Mouse (Mus musculus): ENCODE data around the gene Slc17a5.

DNA sequence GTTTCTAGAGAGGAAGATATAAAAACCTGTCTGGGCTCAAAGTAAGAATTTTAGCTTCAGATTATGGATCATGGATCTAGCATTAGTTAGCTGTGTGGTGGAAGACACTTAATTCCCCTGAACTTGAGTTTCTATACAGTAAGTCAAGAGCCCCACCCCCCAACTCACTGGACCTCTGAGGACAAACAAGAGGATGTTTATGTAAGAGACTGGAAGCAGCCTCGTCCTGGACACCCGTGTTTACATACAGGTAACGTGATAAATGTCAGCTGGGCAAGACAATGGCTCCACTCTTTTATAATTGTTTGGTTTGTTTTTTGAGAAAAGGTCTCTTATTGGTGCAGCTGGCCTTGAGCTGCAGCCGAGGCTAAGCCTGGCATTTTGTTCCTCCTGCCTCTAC, 36.1 kb downstream of the Slc17a5 start:
- TF ChIP-seq POLR2A (IDR thresholded peaks at IDR 0.05; ENCODE audit: borderline replicate concordance, extremely low read depth, insufficient read depth, insufficient read length, poor library complexity, severe bottlenecking), result no peak
- no peak for TF ChIP-seq CTCF (IDR thresholded peaks at IDR 0.05; ENCODE audit: borderline replicate concordance, extremely low read depth, insufficient read depth, insufficient read length)

Measured in brain, embryonic 14.5 days (tissue).